Mouse (Mus musculus): ENCODE data around the gene Rab11fip3. TPM values are rescaled to one million over a fixed set of nuclear protein-coding genes. Genes with fewer than 3 reads are reported as not detected.

The Rab11fip3 gene
- polyA plus RNA-seq, 1 experiment from 2014 or later: 30.2 TPM

Other genes starting within 250 kb of the Rab11fip3 start
- gene Wdr24, start 245.9 kb downstream of the Rab11fip3 start, polyA plus RNA-seq (2015; fragmentation: Nextera tagmentation; extraction: Ambion mirVana): 28.1 and 31.8 TPM in 2 replicates
- gene Jmjd8, start 240.7 kb downstream of the Rab11fip3 start, polyA plus RNA-seq (2015; fragmentation: Nextera tagmentation; extraction: Ambion mirVana): 56.2 and 61.4 TPM in 2 replicates
- 336 and 362 TPM in 2 replicates for gene Stub1, start 236.2 kb downstream of the Rab11fip3 start, polyA plus RNA-seq (2015; fragmentation: Nextera tagmentation; extraction: Ambion mirVana)
- gene Rhbdl1, start 232.3 kb downstream of the Rab11fip3 start, polyA plus RNA-seq (2015; fragmentation: Nextera tagmentation; extraction: Ambion mirVana): 2.8 and 3.8 TPM in 2 replicates
- 1.8 and 3.0 TPM in 2 replicates for gene Gm20683, start 227.8 kb downstream of the Rab11fip3 start, polyA plus RNA-seq (2015; fragmentation: Nextera tagmentation; extraction: Ambion mirVana)
- gene Rhot2, start 224.7 kb downstream of the Rab11fip3 start, polyA plus RNA-seq (2015; fragmentation: Nextera tagmentation; extraction: Ambion mirVana): 26.8 and 29.0 TPM in 2 replicates
- gene Wdr90, start 208.1 kb downstream of the Rab11fip3 start, polyA plus RNA-seq (2015; fragmentation: Nextera tagmentation; extraction: Ambion mirVana): 31.2 and 35.6 TPM in 2 replicates
- 54.9 and 55.1 TPM in 2 replicates for gene Mcrip2, start 200.8 kb downstream of the Rab11fip3 start, polyA plus RNA-seq (2015; fragmentation: Nextera tagmentation; extraction: Ambion mirVana)
- 78.7 and 81.5 TPM in 2 replicates for gene Mettl26, start 194.5 kb downstream of the Rab11fip3 start, polyA plus RNA-seq (2015; fragmentation: Nextera tagmentation; extraction: Ambion mirVana)
- gene Wfikkn1, start 188.7 kb downstream of the Rab11fip3 start, polyA plus RNA-seq (2015; fragmentation: Nextera tagmentation; extraction: Ambion mirVana): 0.49 and 0.56 TPM in 2 replicates
- 27.8 and 30.9 TPM in 2 replicates for gene Rab40c, start 149.8 kb downstream of the Rab11fip3 start, polyA plus RNA-seq (2015; fragmentation: Nextera tagmentation; extraction: Ambion mirVana)
- gene Pigq, start 124.6 kb downstream of the Rab11fip3 start, polyA plus RNA-seq (2015; fragmentation: Nextera tagmentation; extraction: Ambion mirVana): 72.2 and 76.4 TPM in 2 replicates
- gene Nhlrc4, start 124.6 kb downstream of the Rab11fip3 start, polyA plus RNA-seq (2015; fragmentation: Nextera tagmentation; extraction: Ambion mirVana): 1.5 TPM in 2 replicates
- 5.4 and 5.7 TPM in 2 replicates for gene A930017K11Rik, start 117.0 kb downstream of the Rab11fip3 start, polyA plus RNA-seq (2015; fragmentation: Nextera tagmentation; extraction: Ambion mirVana)
- 22.7 and 31.6 TPM in 2 replicates for gene Capn15, start 83.8 kb downstream of the Rab11fip3 start, polyA plus RNA-seq (2015; fragmentation: Nextera tagmentation; extraction: Ambion mirVana)
- 42.9 and 45.7 TPM in 2 replicates for gene Decr2, start 20.8 kb upstream of the Rab11fip3 start, polyA plus RNA-seq (2015; fragmentation: Nextera tagmentation; extraction: Ambion mirVana)
- 101 and 103 TPM in 2 replicates for gene Nme4, start 26.0 kb upstream of the Rab11fip3 start, polyA plus RNA-seq (2015; fragmentation: Nextera tagmentation; extraction: Ambion mirVana)
- gene Tmem8, start 43.7 kb upstream of the Rab11fip3 start, polyA plus RNA-seq (2015; fragmentation: Nextera tagmentation; extraction: Ambion mirVana): 3.8 and 5.1 TPM in 2 replicates
- gene Mrpl28, start 53.9 kb upstream of the Rab11fip3 start, polyA plus RNA-seq (2015; fragmentation: Nextera tagmentation; extraction: Ambion mirVana): 207 and 218 TPM in 2 replicates
- gene Axin1, start 69.1 kb upstream of the Rab11fip3 start, polyA plus RNA-seq (2015; fragmentation: Nextera tagmentation; extraction: Ambion mirVana): 8.0 and 9.4 TPM in 2 replicates
- gene Pdia2, start 129.5 kb upstream of the Rab11fip3 start, polyA plus RNA-seq (2015; fragmentation: Nextera tagmentation; extraction: Ambion mirVana): 0.55 and 0.67 TPM in 2 replicates
- 9.2 and 9.4 TPM in 2 replicates for gene Rgs11, start 133.4 kb upstream of the Rab11fip3 start, polyA plus RNA-seq (2015; fragmentation: Nextera tagmentation; extraction: Ambion mirVana)
- gene Arhgdig, start 138.2 kb upstream of the Rab11fip3 start, polyA plus RNA-seq (2015; fragmentation: Nextera tagmentation; extraction: Ambion mirVana): 9.0 and 9.3 TPM in 2 replicates
- gene Fam234a, start 174.7 kb upstream of the Rab11fip3 start, polyA plus RNA-seq (2015; fragmentation: Nextera tagmentation; extraction: Ambion mirVana): 49.6 and 52.7 TPM in 2 replicates
- 106 and 110 TPM in 2 replicates for gene Luc7l, start 183.3 kb upstream of the Rab11fip3 start, polyA plus RNA-seq (2015; fragmentation: Nextera tagmentation; extraction: Ambion mirVana)